Mouse (Mus musculus) olfactory bulb, adult 2 months (tissue): Measurements from ENCODE around the gene Ndufa4l2. TPM values are rescaled to one million over a fixed set of nuclear protein-coding genes. Genes with fewer than 3 reads are reported as not detected.

ENCODE experiments used
- H3K27ac ChIP-seq: fragments of 200-500 bp; 2 replicates; pipeline ENCODE4 v1.5.1; 2012; ENCODE audit warnings: low read depth, low read length; ENCODE audit not compliant: insufficient read depth
- H3K4me1 ChIP-seq: fragments of 200-500 bp; 2 replicates; pipeline ENCODE4 v1.6.1; 2012; ENCODE audit warnings: low read length; ENCODE audit not compliant: control insufficient read depth, insufficient read depth
- H3K4me3 ChIP-seq: fragments of 200-500 bp; 2 replicates; pipeline ENCODE4 v1.5.1; 2012; ENCODE audit warnings: mild to moderate bottlenecking, low read depth, low read length, moderate library complexity; ENCODE audit not compliant: insufficient read depth
- CTCF ChIP-seq: fragments of 200-500 bp; IDR thresholded peaks from 2 replicates; pipeline ENCODE4 v1.5.1; 2012; ENCODE audit warnings: low read depth, mild to moderate bottlenecking, low read length, moderate library complexity; ENCODE audit not compliant: insufficient read depth
- POLR2A ChIP-seq: fragments of 200-500 bp; IDR thresholded peaks from 2 replicates; pipeline ENCODE4 v1.6.1; 2012; ENCODE audit warnings: mild to moderate bottlenecking, low read depth, low read length, moderate library complexity; ENCODE audit not compliant: insufficient read depth
- WGBS: fragments of 180-500 bp; shearing (Covaris S2); methylation state at CpG from one replicate; pipeline ENCODE4 v1.1.7; 2018; 5-methylcytosine and 5-hydroxymethylcytosine counted together
- polyA plus RNA-seq: library from polyadenylated mRNA; stranded (reverse); fragments of >200 nt; gene quantifications from 2 replicates; pipeline ENCODE4 v1.2.4, GENCODE M21; 2012; ENCODE audit warnings: low replicate concordance; ENCODE audit not compliant: missing spikeins, insufficient read depth, insufficient read length

Ndufa4l2 gene
- polyA plus RNA-seq, 1 experiment, result not detected

DNA sequence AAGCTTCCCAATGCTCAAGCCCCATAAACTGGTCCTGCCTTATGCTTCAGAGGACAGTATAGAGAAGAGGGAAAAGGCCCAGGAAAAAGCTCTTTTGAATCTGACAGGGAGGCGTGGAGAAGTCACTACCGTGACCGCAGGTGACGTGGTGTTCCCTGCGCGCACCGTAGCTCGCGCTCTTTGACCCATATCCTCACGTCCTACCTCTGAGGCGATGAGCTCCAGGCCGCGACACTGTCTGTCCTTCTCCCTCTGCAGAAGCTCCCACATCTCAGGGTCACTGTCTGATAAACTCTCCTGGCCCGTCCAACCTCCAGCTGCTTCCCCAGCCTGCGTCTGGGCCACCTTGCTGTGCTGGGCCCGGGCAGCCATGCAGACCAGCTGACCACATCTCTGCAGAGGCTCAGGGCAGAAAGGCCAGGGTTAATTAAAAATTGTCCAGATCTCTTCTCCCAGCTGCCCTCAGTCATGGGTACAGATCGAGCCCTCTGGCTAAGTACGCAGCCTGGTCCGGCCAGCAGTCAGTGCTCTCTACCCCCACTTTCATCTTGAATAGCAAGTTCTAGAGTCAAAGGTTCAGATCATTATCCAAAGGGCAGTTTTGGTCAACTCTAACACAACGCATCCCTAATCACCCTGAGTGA is 6.1 kb downstream of the Ndufa4l2 start:
- Histone ChIP-seq H3K4me3 (no peak overlapping the region), H3K4me1 (peaks cover 23% of the 10 kb centered on the region), H3K27ac (no peak overlapping the region)
- 90% methylated on average over 20 of the region's 20 CpGs for WGBS
- no peak for TF ChIP-seq CTCF
- no peak for TF ChIP-seq POLR2A

GRCm38 (mm10) chr10:127521611-127522080 is 6.9 kb downstream of the Ndufa4l2 start:
- WGBS, result 9% methylated on average over 12 of the region's 12 CpGs
- TF ChIP-seq CTCF, result no peak
- TF ChIP-seq POLR2A, result no peak
- no peak overlapping the region for H3K27ac ChIP-seq
- H3K4me1 ChIP-seq, result peaks cover 31% of the 10 kb centered on the region
- peak overlapping the region; percentile 61 for H3K4me3 ChIP-seq

DNA sequence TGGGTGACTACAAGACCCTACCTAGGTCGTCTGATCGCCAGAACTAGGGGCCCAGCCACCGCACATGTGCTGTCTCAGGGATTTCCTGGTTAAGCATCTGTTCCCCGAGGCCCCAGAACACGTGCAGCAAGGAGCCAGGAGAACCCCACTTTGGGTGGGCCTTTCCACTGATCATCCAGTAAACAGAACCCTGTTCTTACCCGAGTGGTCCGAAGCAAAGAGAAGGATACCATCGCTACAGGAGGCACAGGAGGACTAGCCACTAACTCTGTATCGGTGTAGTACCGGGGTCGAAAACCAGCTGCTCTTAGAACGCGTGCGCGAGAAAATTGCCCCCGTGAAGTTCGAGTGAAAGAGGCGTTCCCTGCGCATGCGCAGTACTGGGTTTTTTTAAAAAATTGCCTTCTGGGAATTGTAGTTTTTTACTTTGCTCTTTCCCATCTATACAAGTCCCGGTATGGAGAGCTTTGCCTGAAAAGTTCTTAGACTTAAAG is 7.4 kb downstream of the Ndufa4l2 start, which contains the start of gene Shmt2:
TSS of gene Shmt2 (minus strand) at position 357 of the 494 bp plus-strand sequence.
- Histone ChIP-seq H3K27ac (no peak within 1 kb of the TSS), H3K4me3 (peak within 1 kb of the TSS; percentile 61)

DNA sequence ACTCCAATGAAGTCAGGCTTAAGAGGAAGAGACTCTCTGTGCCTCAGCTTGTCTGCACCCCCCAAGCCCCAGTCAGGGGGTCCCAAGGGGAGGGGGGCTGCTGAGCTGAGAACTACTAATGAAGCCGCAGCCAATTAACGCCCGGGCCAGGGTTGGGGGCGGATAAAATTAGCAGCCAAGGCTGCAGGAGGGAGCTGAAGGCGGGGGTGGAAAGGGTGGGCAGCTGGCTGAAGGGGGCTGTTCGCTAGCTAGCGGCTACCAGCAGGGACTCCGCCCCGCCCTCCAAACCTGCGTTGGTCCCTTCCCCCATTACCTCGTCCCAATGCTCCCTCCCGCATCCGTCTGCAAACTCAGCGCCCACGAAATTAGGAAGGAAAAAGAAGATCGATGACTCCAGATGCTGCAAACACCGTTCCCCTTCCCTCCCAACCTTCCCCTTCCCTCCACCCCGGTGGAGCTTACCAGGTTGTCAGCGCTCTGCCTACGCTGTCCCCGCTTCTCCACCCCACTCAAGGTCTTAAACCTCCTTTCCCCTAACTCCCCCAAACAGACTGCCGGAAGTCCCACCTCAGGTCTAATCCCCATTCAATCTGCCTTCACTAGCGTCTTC is 10.0 kb downstream of the Ndufa4l2 start:
- TF ChIP-seq POLR2A (no peak), CTCF (no peak)
- WGBS, result 8% methylated on average over 23 of the region's 23 CpGs
- Histone ChIP-seq H3K4me1 (peaks cover 50% of the 10 kb centered on the region), H3K27ac (no peak overlapping the region), H3K4me3 (no peak overlapping the region)

More for the DNA sequence above, 7.4 kb downstream of the Ndufa4l2 start, which contains the start of gene Shmt2:
- peaks cover 35% of the 10 kb centered on the region for H3K4me1 ChIP-seq
- under 1% methylated on average over 21 of the region's 21 CpGs for WGBS
- TF ChIP-seq CTCF, result no peak
- no peak for TF ChIP-seq POLR2A

GRCm38 (mm10) chr10:127526048-127526447 is 11.3 kb downstream of the Ndufa4l2 start:
- Histone ChIP-seq H3K27ac (no peak overlapping the region), H3K4me3 (no peak overlapping the region), H3K4me1 (peaks cover 47% of the 10 kb centered on the region)
- TF ChIP-seq POLR2A, result no peak
- WGBS, result 10% methylated on average over 26 of the region's 26 CpGs

DNA sequence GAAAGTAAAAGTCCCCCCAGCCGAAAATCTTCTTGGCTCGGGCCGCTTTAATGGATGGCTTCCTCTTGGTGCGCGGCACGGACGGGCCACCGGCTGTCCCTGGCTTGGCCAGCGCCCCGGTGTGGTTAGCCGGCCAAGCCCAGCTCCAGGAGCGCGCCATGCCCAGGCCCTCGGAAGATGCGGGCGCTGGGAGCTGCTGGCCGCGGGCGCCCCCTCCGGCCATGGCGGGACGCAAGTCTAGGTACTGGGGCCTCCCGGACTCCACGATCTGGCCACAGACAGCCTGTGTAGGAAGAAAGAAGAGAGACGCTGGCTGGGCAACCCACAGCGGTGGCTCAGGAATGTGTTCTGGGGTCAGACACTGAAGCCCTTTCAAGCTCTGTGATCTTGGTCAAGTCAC is 11.9 kb downstream of the Ndufa4l2 start:
- TF ChIP-seq CTCF, result no peak
- TF ChIP-seq POLR2A, result no peak
- Histone ChIP-seq H3K4me3 (no peak overlapping the region), H3K4me1 (peaks cover 43% of the 10 kb centered on the region), H3K27ac (no peak overlapping the region)
- WGBS, result 10% methylated on average over 26 of the region's 26 CpGs

GRCm38 (mm10) chr10:127527481-127527880 is 12.7 kb downstream of the Ndufa4l2 start:
- TF ChIP-seq POLR2A, result no peak
- H3K4me3 ChIP-seq, result no peak overlapping the region
- H3K27ac ChIP-seq, result no peak overlapping the region
- 49% methylated on average over 17 of the region's 17 CpGs for WGBS
- H3K4me1 ChIP-seq, result peaks cover 44% of the 10 kb centered on the region

GRCm38 (mm10) chr10:127530945-127531344 is 16.2 kb downstream of the Ndufa4l2 start:
- WGBS, result 14% methylated on average over 25 of the region's 25 CpGs
- TF ChIP-seq POLR2A (no peak), CTCF (no peak)
- Histone ChIP-seq H3K4me3 (no peak overlapping the region), H3K4me1 (peaks cover 46% of the 10 kb centered on the region), H3K27ac (no peak overlapping the region)

DNA sequence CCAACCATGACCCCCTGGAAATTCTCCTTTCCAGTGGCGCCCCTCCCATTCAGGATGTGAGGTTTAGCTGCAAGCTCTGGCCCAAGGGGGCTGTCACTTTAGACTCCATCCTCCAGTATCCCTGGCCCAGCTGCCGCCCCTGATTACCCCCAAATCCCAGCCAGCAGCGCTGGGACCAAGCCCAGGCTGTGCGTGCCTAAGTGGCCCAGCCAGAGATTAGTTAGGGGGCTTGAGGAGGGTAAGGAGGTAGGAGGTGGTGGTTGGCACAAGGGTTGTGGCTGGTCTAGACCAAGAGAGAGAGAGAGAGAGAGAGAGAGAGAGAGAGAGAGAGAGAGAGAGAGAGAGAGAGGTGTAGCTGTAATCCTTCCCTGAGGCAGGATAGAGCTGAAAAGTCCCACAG is 16.8 kb downstream of the Ndufa4l2 start:
- H3K4me3 ChIP-seq, result no peak overlapping the region
- WGBS, result 45% methylated on average over 4 of the region's 4 CpGs
- TF ChIP-seq CTCF (no peak), POLR2A (no peak)
- H3K27ac ChIP-seq, result no peak overlapping the region
- H3K4me1 ChIP-seq, result peaks cover 43% of the 10 kb centered on the region
